Mouse (Mus musculus): Measurements from ENCODE around the gene Setd1b.

Gene Setd1b

GRCm38 (mm10) chr5:123140694-123141554 is 1.1 kb upstream of the Setd1b start:
- peak; percentile 89 for DNase-seq (ENCODE audit: low spot score)

GRCm38 (mm10) chr5:123141555-123142160 is 335 bp upstream of the Setd1b start:
- peak; percentile 68 for DNase-seq (ENCODE audit: low spot score)

GRCm38 (mm10) chr5:123143251-123143970 is 1.4 kb downstream of the Setd1b start:
- no peak for DNase-seq (ENCODE audit: low spot score)

- DNase-seq (ENCODE audit: low spot score), result no peak
These were observed 2.2 kb downstream of the Setd1b start for GRCm38 (mm10) chr5:123143971-123144745.

GRCm38 (mm10) chr5:123144746-123145590 is 3.0 kb downstream of the Setd1b start:
- no peak for DNase-seq (ENCODE audit: low spot score)

GRCm38 (mm10) chr5:123146357-123146756 is 4.4 kb downstream of the Setd1b start:
- no peak for DNase-seq (ENCODE audit: low spot score)

GRCm38 (mm10) chr5:123147569-123147968 is 5.6 kb downstream of the Setd1b start:
- no peak for DNase-seq (ENCODE audit: low spot score)

- DNase-seq (ENCODE audit: low spot score), result no peak
These were observed 6.2 kb downstream of the Setd1b start for GRCm38 (mm10) chr5:123148073-123148722.

GRCm38 (mm10) chr5:123149451-123150400 is 7.7 kb downstream of the Setd1b start:
- DNase-seq (ENCODE audit: low spot score), result peak; percentile 87

GRCm38 (mm10) chr5:123150641-123151040 is 8.6 kb downstream of the Setd1b start:
- no peak for DNase-seq (ENCODE audit: low spot score)

GRCm38 (mm10) chr5:123151077-123151476 is 9.1 kb downstream of the Setd1b start:
- no peak for DNase-seq (ENCODE audit: low spot score)

GRCm38 (mm10) chr5:123151707-123152362 is 9.8 kb downstream of the Setd1b start:
- DNase-seq (ENCODE audit: low spot score), result no peak

- no peak for DNase-seq (ENCODE audit: low spot score)
These were observed 10.9 kb downstream of the Setd1b start for GRCm38 (mm10) chr5:123152901-123153300.

- DNase-seq (ENCODE audit: low spot score), result no peak
These were observed 13.4 kb downstream of the Setd1b start for GRCm38 (mm10) chr5:123155425-123155824.

- DNase-seq (ENCODE audit: low spot score), result no peak
These were observed 14.8 kb downstream of the Setd1b start for GRCm38 (mm10) chr5:123156763-123157162.

GRCm38 (mm10) chr5:123157972-123158371 is 16.0 kb downstream of the Setd1b start:
- DNase-seq (ENCODE audit: low spot score), result no peak

- no peak for DNase-seq (ENCODE audit: low spot score)
These were observed 17.5 kb downstream of the Setd1b start for GRCm38 (mm10) chr5:123159446-123159845.

GRCm38 (mm10) chr5:123159866-123160265 is 17.9 kb downstream of the Setd1b start:
- no peak for DNase-seq (ENCODE audit: low spot score)

- peak; percentile 59 for DNase-seq (ENCODE audit: low spot score)
These were observed 18.3 kb downstream of the Setd1b start for GRCm38 (mm10) chr5:123160341-123160740.
